In the genomic region with DNA sequence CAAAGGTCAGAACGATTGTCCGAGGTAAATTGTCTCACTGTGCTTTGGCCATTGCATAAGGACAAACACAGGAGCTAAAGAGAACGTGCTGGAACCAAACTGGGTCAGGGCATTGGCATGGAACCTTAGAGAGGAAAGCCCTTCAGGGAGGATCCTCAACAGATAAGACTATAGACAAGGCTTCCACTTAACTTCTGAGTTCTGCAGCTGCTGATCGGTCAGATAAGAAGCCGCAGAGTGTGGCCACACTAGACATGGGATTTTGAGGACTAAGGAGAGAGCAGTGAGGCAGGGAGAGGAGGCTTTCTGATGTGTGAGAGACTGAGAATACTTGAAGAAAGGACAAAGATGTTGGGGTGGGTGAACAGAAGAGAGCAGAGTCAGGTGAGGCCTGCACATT, we compare ENCODE assay signal across 11 mouse cellular contexts.
DNase-seq lines count a peak whose midpoint lies in the region; ATAC-seq lines count a peak whose summit lies in the region.
"Had no signal": no experiment of that assay in that cellular context is flagged by ENCODE, and none has a peak within 500 bp of the region (broad histone marks: within the 10 kb centered on the region; RNA-seq: fewer than 3 reads in every experiment).

No protein-coding gene starts in this region.

- H3K4me1 ChIP-seq in liver, embryonic 12.5 days = peaks cover 14% of the 10 kb centered on the region
- H3K4me1 ChIP-seq: kidney, embryonic 15.5 days; neural tube, embryonic 12.5 days had no signal

- peak; percentile 40; the same call in 1 of the 2 replicates for ATAC-seq in liver, embryonic 12.5 days

- WGBS in liver, embryonic 12.5 days (ENCODE audit: insufficient replicate concordance) = 26% methylated on average over 5 of the region's 5 CpGs

- no peak overlapping the region for H3K4me2 ChIP-seq in liver, embryonic 12.5 days
- H3K4me2 ChIP-seq: kidney, embryonic 15.5 days; neural tube, embryonic 12.5 days had no signal

- H3K27ac ChIP-seq in liver, embryonic 12.5 days = no peak overlapping the region
- H3K27ac ChIP-seq: kidney, embryonic 15.5 days; neural tube, embryonic 12.5 days had no signal

- no peaks in the 10 kb centered on the region for H3K27me3 ChIP-seq in liver, embryonic 12.5 days (replicated peaks)
- H3K27me3 ChIP-seq: kidney, embryonic 15.5 days; neural tube, embryonic 12.5 days had no signal

- peak; percentile 31 for DNase-seq in cerebellum, adult 9-11 months
- no peak for DNase-seq in cerebellum, postnatal 25 days
- peak; percentile 19 for DNase-seq in thymus, postnatal 0 days (ENCODE audit: low spot score)
- DNase-seq in thymus, postnatal 14 days = no peak
- peak; percentile 50 for DNase-seq in yolk sac, embryonic 10.5 days (ENCODE audit: low spot score)
- DNase-seq in right cerebral cortex, postnatal 4 days = no peak
- no peak for DNase-seq in spleen, postnatal 36 days (ENCODE audit: low spot score in 2 of 2)
- DNase-seq: cerebellum, adult 8-10 months had no signal

- H3K36me3 ChIP-seq in liver, embryonic 12.5 days = no peaks in the 10 kb centered on the region
- H3K36me3 ChIP-seq: kidney, embryonic 15.5 days; neural tube, embryonic 12.5 days had no signal

- no peaks in the 10 kb centered on the region for H3K9me3 ChIP-seq in liver, embryonic 12.5 days (replicated peaks)
- H3K9me3 ChIP-seq: kidney, embryonic 15.5 days; neural tube, embryonic 12.5 days had no signal

- H3K4me3 ChIP-seq in liver, embryonic 12.5 days = no peak overlapping the region
- H3K4me3 ChIP-seq: kidney, embryonic 15.5 days; neural tube, embryonic 12.5 days had no signal

- no peak overlapping the region for H3K9ac ChIP-seq in liver, embryonic 12.5 days
- H3K9ac ChIP-seq: kidney, embryonic 15.5 days; neural tube, embryonic 12.5 days had no signal

Comparison
In these comparisons a context has a peak if more than half of its experiments do, and no peak if none do; other contexts are left out.
1. DNase-seq: peak in cerebellum, adult 9-11 months (single experiment), thymus, postnatal 0 days (single experiment) and yolk sac, embryonic 10.5 days (single experiment); none in cerebellum, postnatal 25 days (0 of 2), thymus, postnatal 14 days (single experiment), right cerebral cortex, postnatal 4 days (single experiment) and spleen, postnatal 36 days (0 of 2).